Mouse (Mus musculus): ENCODE measurements around the gene Abhd4.

Abhd4 gene

GRCm38 (mm10) chr14:54216126-54216525 lies 37.9 kb upstream of the Abhd4 start:
- no peaks in the 10 kb centered on the region for H3K36me3 ChIP-seq (ENCODE audit: control insufficient read depth, insufficient read depth, low read length, poor library complexity, severe bottlenecking)
- no peak for DNase-seq (ENCODE audit: low read depth, low spot score)
- no peaks in the 10 kb centered on the region for H3K27me3 ChIP-seq (ENCODE audit: control insufficient read depth, insufficient read depth, low read length, poor library complexity, severe bottlenecking)

GRCm38 (mm10) chr14:54218233-54218632 lies 35.8 kb upstream of the Abhd4 start:
- DNase-seq (ENCODE audit: low read depth, low spot score) = no peak
- H3K36me3 ChIP-seq (ENCODE audit: control insufficient read depth, insufficient read depth, low read length, poor library complexity, severe bottlenecking) = no peaks in the 10 kb centered on the region
- no peaks in the 10 kb centered on the region for H3K27me3 ChIP-seq (ENCODE audit: control insufficient read depth, insufficient read depth, low read length, poor library complexity, severe bottlenecking)

- Histone ChIP-seq H3K36me3 (ENCODE audit: control insufficient read depth, insufficient read depth, low read length, poor library complexity, severe bottlenecking) (no peaks in the 10 kb centered on the region), H3K27me3 (ENCODE audit: control insufficient read depth, insufficient read depth, low read length, poor library complexity, severe bottlenecking) (no peaks in the 10 kb centered on the region)
- no peak for DNase-seq (ENCODE audit: low read depth, low spot score)
Observed at GRCm38 (mm10) chr14:54218721-54219120, 35.3 kb upstream of the Abhd4 start.

GRCm38 (mm10) chr14:54219256-54219655 lies 34.7 kb upstream of the Abhd4 start:
- no peaks in the 10 kb centered on the region for H3K36me3 ChIP-seq (ENCODE audit: control insufficient read depth, insufficient read depth, low read length, poor library complexity, severe bottlenecking)
- DNase-seq (ENCODE audit: low read depth, low spot score) = no peak
- no peaks in the 10 kb centered on the region for H3K27me3 ChIP-seq (ENCODE audit: control insufficient read depth, insufficient read depth, low read length, poor library complexity, severe bottlenecking)

- no peak for DNase-seq (ENCODE audit: low read depth, low spot score)
- Histone ChIP-seq H3K36me3 (ENCODE audit: control insufficient read depth, insufficient read depth, low read length, poor library complexity, severe bottlenecking) (no peaks in the 10 kb centered on the region), H3K27me3 (ENCODE audit: control insufficient read depth, insufficient read depth, low read length, poor library complexity, severe bottlenecking) (no peaks in the 10 kb centered on the region)
Observed at GRCm38 (mm10) chr14:54219849-54220248, 34.1 kb upstream of the Abhd4 start.

- H3K36me3 ChIP-seq (ENCODE audit: control insufficient read depth, insufficient read depth, low read length, poor library complexity, severe bottlenecking) = no peaks in the 10 kb centered on the region
- no peaks in the 10 kb centered on the region for H3K27me3 ChIP-seq (ENCODE audit: control insufficient read depth, insufficient read depth, low read length, poor library complexity, severe bottlenecking)
- no peak for DNase-seq (ENCODE audit: low read depth, low spot score)
Observed at GRCm38 (mm10) chr14:54220726-54221494, 33.1 kb upstream of the Abhd4 start.

GRCm38 (mm10) chr14:54221641-54222040 lies 32.3 kb upstream of the Abhd4 start:
- no peaks in the 10 kb centered on the region for H3K36me3 ChIP-seq (ENCODE audit: control insufficient read depth, insufficient read depth, low read length, poor library complexity, severe bottlenecking)
- no peak for DNase-seq (ENCODE audit: low read depth, low spot score)
- H3K27me3 ChIP-seq (ENCODE audit: control insufficient read depth, insufficient read depth, low read length, poor library complexity, severe bottlenecking) = no peaks in the 10 kb centered on the region

GRCm38 (mm10) chr14:54222289-54222727 lies 31.7 kb upstream of the Abhd4 start:
- peak; percentile 85 for DNase-seq (ENCODE audit: low read depth, low spot score)
- no peaks in the 10 kb centered on the region for H3K36me3 ChIP-seq (ENCODE audit: control insufficient read depth, insufficient read depth, low read length, poor library complexity, severe bottlenecking)
- no peaks in the 10 kb centered on the region for H3K27me3 ChIP-seq (ENCODE audit: control insufficient read depth, insufficient read depth, low read length, poor library complexity, severe bottlenecking)

- Histone ChIP-seq H3K27me3 (ENCODE audit: control insufficient read depth, insufficient read depth, low read length, poor library complexity, severe bottlenecking) (no peaks in the 10 kb centered on the region), H3K36me3 (ENCODE audit: control insufficient read depth, insufficient read depth, low read length, poor library complexity, severe bottlenecking) (no peaks in the 10 kb centered on the region)
- DNase-seq (ENCODE audit: low read depth, low spot score) = peak; percentile 8
Observed at GRCm38 (mm10) chr14:54223315-54224063, 30.5 kb upstream of the Abhd4 start.

GRCm38 (mm10) chr14:54224064-54224417 lies 29.9 kb upstream of the Abhd4 start:
- H3K36me3 ChIP-seq (ENCODE audit: control insufficient read depth, insufficient read depth, low read length, poor library complexity, severe bottlenecking) = no peaks in the 10 kb centered on the region
- peak; percentile 26 for DNase-seq (ENCODE audit: low read depth, low spot score)
- H3K27me3 ChIP-seq (ENCODE audit: control insufficient read depth, insufficient read depth, low read length, poor library complexity, severe bottlenecking) = no peaks in the 10 kb centered on the region

GRCm38 (mm10) chr14:54224484-54225467 lies 29.2 kb upstream of the Abhd4 start:
- DNase-seq (ENCODE audit: low read depth, low spot score) = peak; percentile 72
- Histone ChIP-seq H3K27me3 (ENCODE audit: control insufficient read depth, insufficient read depth, low read length, poor library complexity, severe bottlenecking) (no peaks in the 10 kb centered on the region), H3K36me3 (ENCODE audit: control insufficient read depth, insufficient read depth, low read length, poor library complexity, severe bottlenecking) (no peaks in the 10 kb centered on the region)

- no peaks in the 10 kb centered on the region for H3K36me3 ChIP-seq (ENCODE audit: control insufficient read depth, insufficient read depth, low read length, poor library complexity, severe bottlenecking)
- DNase-seq (ENCODE audit: low read depth, low spot score) = peak; percentile 51
- H3K27me3 ChIP-seq (ENCODE audit: control insufficient read depth, insufficient read depth, low read length, poor library complexity, severe bottlenecking) = no peaks in the 10 kb centered on the region
Observed at GRCm38 (mm10) chr14:54225725-54226124, 28.3 kb upstream of the Abhd4 start.

GRCm38 (mm10) chr14:54226911-54227811 lies 26.8 kb upstream of the Abhd4 start:
- peak; percentile 98 for DNase-seq (ENCODE audit: low read depth, low spot score)
- Histone ChIP-seq H3K36me3 (ENCODE audit: control insufficient read depth, insufficient read depth, low read length, poor library complexity, severe bottlenecking) (no peaks in the 10 kb centered on the region), H3K27me3 (ENCODE audit: control insufficient read depth, insufficient read depth, low read length, poor library complexity, severe bottlenecking) (no peaks in the 10 kb centered on the region)

All from splenic B cell, adult 2 months (primary cell).